Mouse (Mus musculus): ENCODE measurements around the gene Abl1.

GRCm38 (mm10) chr2:31688074-31688925, at the start of gene Abl1:
- TF ChIP-seq CTCF (IDR thresholded peaks at IDR 0.05; ENCODE audit: extremely low read depth, insufficient read depth, low read length) (peak; percentile 12; the same call in 1 of the 2 replicates), POLR2A (IDR thresholded peaks at IDR 0.05; ENCODE audit: extremely low read depth, insufficient read depth, low read length) (peak; percentile 64; the same call in 1 of the 2 replicates)
